Mouse (Mus musculus) yolk sac, embryonic 10.5 days (tissue): ENCODE results near the gene Dhx35.

Experiments used
- DNase-seq: peaks from one replicate; pipeline ENCODE4 v3.0.0-alpha.2; 2017; ENCODE audit warnings: low spot score

Gene Dhx35

GRCm38 (mm10) chr2:158803575-158803974 lies 9.0 kb downstream of the Dhx35 start:
- no peak for DNase-seq

DNA sequence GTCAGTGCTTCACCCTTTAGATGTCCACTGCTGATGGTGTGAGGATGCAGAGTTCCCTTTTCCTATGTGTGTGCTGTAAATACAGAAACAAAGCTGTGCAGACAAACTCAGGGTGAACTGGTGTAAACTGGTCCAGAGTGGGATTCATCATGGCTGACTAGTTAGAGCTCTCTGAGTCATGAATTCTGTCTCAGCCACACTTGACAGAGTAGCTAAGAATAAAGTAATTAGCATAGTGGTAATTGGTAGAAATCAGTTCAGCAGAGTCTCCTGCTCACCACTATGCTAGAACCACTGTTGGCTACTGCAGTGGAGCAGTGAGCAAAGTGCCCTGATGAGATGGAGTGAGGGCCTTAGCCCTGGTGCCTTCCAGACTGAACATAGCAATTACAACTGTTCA lies 21.1 kb downstream of the Dhx35 start:
- no peak for DNase-seq

- no peak for DNase-seq
Observed at GRCm38 (mm10) chr2:158816239-158816638, 21.6 kb downstream of the Dhx35 start.

GRCm38 (mm10) chr2:158817708-158818107 lies 23.1 kb downstream of the Dhx35 start:
- DNase-seq = no peak

GRCm38 (mm10) chr2:158828124-158828523 lies 33.5 kb downstream of the Dhx35 start:
- DNase-seq = no peak

GRCm38 (mm10) chr2:158829746-158830145 lies 35.1 kb downstream of the Dhx35 start:
- no peak for DNase-seq

DNA sequence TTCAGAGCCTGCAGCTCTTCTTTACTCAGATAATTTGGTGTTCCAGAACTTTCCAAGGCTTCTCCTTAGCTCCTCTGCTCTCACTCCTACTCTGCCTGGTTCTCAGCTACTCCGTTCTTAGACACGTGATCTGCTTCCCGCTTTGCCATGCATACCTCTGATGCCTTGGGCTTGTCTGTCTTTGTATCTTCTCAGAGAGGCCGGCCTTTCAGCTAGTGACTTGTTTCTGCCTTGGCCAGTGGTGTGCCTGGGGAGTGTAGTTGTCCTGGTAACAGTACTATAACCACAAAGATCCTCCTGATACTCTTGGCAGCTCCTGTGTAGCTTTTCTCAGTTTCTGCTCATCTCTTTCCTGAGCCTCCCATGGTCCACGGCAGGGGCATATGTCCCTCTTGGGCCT lies 38.6 kb downstream of the Dhx35 start:
- DNase-seq = no peak

- no peak for DNase-seq
Observed at GRCm38 (mm10) chr2:158833645-158834044, 39.0 kb downstream of the Dhx35 start.

- no peak for DNase-seq
Observed at GRCm38 (mm10) chr2:158843287-158843686, 48.7 kb downstream of the Dhx35 start.

GRCm38 (mm10) chr2:158845031-158845430 lies 50.4 kb downstream of the Dhx35 start:
- no peak for DNase-seq

- no peak for DNase-seq
Observed at GRCm38 (mm10) chr2:158846208-158846607, 51.6 kb downstream of the Dhx35 start.

DNA sequence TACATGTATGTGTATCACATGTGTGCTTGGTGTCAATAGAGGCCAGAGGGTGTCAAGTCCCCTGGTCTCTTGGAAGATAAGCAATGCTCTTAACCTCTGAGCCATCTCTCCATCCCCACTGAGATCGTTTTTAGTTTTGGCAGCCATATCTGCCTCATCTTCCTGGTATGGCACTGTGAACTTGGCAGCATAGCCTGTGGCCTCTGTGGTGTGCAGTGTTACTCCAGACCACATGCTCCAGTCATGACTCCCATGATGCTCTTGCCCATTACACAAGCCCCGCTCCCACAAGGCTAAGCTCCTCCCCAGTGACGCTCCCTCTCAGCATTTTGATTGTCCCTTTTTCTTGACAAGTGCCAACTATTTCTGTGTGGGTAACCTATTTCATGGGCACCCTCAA lies 53.4 kb downstream of the Dhx35 start:
- DNase-seq = no peak

- DNase-seq = no peak
Observed at GRCm38 (mm10) chr2:158849416-158849815, 54.8 kb downstream of the Dhx35 start.

- DNase-seq = no peak
Observed at GRCm38 (mm10) chr2:158852579-158852978, 58.0 kb downstream of the Dhx35 start.

DNA sequence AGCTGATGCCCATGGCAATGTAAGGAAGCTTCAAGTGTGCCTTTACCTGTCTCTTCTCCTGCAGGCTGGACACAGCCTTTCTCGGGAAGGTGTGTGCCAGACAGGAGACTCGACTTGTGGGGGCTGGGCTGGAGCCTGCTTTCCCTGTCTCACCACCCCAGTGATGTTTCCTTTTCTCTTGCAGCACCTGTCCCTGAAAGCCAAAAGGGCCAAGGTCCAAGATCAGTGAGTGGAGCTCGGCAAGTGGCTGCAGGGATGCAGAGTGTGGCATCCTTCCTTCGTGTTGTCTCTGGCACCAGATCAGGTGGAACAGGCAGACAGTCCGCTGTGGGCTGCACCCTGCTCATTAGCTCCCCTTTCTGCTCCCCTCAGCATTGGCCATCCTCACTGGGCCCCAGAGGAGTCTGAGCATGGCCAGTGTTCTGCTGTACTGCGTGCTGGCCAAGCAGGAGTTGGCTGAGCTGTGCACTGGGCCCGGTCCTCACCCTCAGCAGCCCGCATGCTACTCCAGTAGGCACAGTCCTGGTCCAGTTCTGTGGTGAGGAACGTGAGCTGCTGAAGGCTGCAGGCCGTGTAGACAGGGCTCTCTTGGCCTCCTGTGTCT lies 62.4 kb downstream of the Dhx35 start:
- peak; percentile 47 for DNase-seq

DNA sequence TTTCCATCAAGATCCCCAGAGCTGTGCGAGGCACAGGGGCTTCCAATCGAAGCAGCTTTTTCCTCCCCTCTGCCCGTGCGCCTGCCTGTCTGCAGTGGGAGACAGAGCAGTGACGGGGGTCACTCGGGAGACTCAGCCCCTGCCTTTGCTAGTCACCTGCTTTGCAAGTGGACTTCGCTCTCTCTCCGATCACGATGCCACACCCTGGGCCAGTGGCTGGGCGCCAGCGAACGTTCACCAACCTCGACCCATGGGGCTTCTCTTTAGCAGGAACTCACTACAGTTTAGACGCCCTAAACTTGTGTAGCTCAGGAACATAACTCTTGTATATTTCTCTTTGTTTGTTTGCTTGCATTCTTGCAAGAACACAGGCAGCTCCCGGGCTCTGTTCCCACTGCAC lies 63.0 kb downstream of the Dhx35 start:
- DNase-seq = peak; percentile 53

GRCm38 (mm10) chr2:158861115-158861514 lies 66.5 kb downstream of the Dhx35 start:
- DNase-seq = no peak

DNA sequence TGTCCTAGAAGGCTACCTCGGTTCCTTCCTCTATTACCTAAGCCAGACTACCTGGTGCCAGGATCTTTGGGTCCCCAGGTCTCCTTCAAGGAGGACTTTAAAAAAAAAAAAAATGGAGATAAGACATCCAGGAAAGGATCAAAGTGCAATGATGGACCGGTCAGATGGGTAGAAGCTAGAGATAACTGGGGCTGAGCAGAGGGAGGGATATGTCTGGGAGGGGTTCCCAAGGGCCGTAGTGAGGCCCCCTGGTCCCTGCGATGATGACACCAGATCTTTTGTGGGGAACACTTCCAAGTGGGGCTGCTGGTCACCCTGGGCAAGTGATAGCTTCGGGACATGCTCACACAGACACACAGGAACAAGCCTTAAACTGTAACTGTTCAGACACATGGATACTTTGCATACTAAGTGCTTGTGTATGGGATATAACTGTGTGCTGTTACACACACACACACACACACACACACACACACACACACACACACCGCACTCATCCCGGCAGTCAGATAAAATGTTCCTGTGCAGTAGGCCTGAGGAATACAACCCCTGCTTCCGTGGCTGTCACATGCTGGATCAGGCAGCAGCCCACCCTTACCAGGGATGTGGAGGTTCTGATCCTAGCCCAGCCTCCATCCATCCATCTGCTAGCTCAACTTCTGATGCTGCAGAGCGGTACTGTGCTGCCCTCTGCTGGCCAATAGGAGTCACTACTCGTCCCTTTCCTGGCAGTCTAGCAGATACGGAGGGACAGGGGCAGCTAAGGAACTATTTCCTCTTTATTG lies 68.9 kb downstream of the Dhx35 start:
- DNase-seq = peak; percentile 63

- no peak for DNase-seq
Observed at GRCm38 (mm10) chr2:158864126-158864458, 69.5 kb downstream of the Dhx35 start.

DNA sequence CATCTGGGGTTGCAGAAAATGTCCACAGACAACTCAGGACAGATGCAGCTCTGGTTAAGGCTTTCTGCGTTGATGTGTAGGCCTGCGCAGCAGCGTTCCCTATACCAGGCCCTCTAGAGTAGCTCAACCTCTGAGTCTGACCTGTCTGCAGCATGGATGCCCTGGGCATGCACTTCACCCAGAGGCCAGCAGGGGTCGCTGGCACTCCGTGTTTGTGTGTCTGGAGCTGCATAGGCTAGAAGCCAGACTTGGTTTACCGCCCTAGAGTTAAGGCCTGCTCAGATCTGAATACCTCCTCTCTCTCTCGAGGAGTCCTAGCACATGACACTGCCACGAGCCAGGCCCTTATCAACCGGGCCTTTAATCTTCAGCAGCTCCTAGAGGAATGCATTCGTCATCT lies 70.8 kb downstream of the Dhx35 start:
- DNase-seq = peak; percentile 75

GRCm38 (mm10) chr2:158886571-158886970 lies 92.0 kb downstream of the Dhx35 start:
- no peak for DNase-seq

GRCm38 (mm10) chr2:158888531-158888930 lies 93.9 kb downstream of the Dhx35 start:
- DNase-seq = no peak

DNA sequence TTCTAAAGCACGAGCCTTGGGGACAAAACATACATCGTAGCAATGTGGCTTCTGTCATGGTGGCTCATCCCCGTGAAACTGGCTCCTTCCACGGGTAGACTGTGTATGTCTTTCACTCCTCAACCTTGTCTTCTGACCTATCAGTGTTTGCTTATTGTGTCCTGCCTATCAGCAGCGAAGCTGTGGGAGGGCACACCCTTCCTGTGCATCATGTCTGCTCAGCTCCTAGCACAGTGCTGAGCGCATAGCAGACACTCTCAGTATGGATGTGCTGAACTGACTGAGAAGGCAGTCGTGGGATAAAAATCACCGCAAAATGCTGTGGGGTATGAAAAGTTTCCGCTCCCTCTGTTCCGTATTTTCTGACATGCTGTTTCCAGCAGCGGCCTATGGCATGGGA lies 94.6 kb downstream of the Dhx35 start:
- DNase-seq = no peak

GRCm38 (mm10) chr2:158891319-158891718 lies 96.7 kb downstream of the Dhx35 start:
- no peak for DNase-seq
